Mouse (Mus musculus): Measurements from ENCODE around the gene Olfr1348. TPM values are rescaled to one million over a fixed set of nuclear protein-coding genes. Genes with fewer than 3 reads are reported as not detected.
"Not testable (repeated sequence)": the region's sequence is repeated elsewhere in the genome, so short reads cannot be mapped to it uniquely, and the experiment has no call there.

Olfr1348 gene
- total RNA-seq (2022): not detected

DNA sequence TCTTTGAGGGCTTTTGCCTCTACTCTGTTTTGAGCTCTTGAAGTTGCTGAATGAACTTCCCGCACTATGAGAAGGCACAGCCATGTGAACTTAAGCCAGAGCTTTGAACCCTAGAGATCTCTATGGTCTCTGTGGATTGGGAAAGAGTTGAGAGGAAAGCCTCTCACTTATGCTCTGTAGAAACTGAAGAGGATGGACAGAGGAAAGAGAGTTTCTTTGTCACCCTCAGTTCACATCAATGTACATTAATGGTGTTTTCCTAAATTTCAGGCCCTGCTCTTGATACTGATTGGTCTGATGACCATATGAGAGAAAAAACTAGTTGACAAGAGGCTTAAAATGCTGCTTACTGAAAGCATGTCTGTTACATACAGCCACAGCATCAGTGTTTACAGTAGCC, at the start of gene Olfr1348:
Olfr1348 (minus strand) TSS at position 101 of the 400 bp plus-strand sequence.
- no peak for DNase-seq (ENCODE audit: low spot score in 2 of 2)

GRCm38 (mm10) chr7:6526141-6526540, 17.6 kb upstream of the Olfr1348 start:
- no peak for DNase-seq (ENCODE audit: low spot score in 2 of 2)

GRCm38 (mm10) chr7:6525001-6525400, 16.5 kb upstream of the Olfr1348 start:
- no peak for DNase-seq (ENCODE audit: low spot score in 2 of 2)

GRCm38 (mm10) chr7:6522850-6523249, 14.3 kb upstream of the Olfr1348 start, which contains the start of gene Olfr1349:
Gene Olfr1349, minus strand, starts transcription at chr7:6522950.
- no peak for DNase-seq (ENCODE audit: low spot score in 2 of 2)

DNA sequence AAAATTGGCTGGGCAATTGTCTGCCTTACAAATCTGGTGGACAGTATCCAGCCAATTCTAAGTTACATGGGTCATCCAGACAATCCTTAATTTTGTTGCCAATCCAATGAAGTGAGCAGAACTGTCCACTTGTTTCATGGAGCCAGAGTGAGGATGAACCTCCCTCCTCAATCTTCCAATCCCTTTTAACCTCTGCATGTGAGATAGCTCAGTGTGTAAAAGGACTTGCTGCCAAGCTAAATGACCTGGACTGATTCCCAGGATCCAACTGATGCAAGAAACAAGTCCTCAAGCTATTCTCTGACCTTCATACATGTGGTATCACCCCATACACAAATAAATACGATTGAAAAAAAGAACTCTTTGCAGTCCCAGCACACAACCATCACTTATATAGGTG, 13.1 kb upstream of the Olfr1348 start:
- DNase-seq (ENCODE audit: low spot score in 2 of 2): no peak

DNA sequence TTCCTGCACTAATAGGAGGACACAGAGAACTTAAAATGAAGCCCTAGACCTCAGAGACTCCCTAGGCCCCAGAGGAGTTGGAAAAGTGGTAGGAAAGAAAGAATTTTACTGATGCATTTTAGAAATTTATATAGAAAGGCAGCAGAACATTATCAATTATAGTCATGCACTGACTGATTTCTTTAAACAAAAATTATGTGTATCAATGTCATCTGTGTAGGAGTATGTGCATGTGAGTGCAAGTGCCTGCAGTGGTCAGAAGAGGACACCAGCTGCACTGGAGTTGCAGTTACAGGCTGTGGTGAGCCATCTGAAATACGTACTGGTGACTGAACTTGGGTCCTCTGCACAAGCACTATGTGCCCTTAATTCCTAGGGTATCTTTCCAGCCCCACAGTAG, 8.9 kb downstream of the Olfr1348 start, which contains the start of gene Olfr1347:
Olfr1347 (minus strand) TSS at position 101 of the 400 bp plus-strand sequence.
- DNase-seq (ENCODE audit: low spot score in 2 of 2): no peak

DNA sequence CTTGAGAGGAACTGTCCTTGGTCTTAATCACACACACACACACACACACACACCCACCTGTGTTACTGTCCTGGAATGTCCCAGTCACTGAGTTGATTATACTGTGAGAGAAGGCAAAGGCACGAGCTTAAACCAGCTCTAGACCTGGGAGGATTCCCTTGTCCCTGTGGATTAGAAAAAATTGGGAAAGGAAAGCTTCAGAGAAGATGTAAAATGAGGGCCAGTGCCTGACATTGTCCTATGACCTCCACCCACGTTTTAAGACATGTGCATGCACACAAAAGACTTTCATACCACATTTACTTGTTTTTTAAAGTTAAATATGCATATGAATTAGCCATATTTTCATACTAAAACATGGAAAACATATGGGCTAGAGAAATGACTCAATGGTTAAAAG, 21.7 kb downstream of the Olfr1348 start, which contains the start of gene Olfr5:
Olfr5 (minus strand) TSS at position 101 of the 400 bp plus-strand sequence.
- DNase-seq (ENCODE audit: low spot score in 2 of 2): no peak

DNA sequence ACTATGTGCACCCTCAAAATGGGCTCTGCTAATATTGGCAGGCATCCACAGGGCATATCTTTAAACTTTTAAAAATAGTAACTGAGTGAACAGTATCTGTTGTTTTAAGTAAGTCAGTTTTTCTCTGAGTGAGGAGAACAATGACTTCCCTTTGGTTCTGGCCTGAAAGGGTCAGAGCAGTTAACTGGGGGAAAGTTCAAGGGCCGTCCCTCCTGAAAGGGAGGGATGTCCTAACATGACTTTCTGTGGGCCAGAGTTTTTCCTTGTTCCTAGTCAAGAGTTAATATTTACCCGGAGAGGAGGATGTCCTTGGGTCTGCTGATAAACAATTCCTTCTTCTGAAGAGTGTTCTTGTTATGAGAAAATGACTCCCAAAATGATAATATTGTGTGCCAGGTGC, 30.9 kb downstream of the Olfr1348 start:
- DNase-seq (ENCODE audit: low spot score in 2 of 2): not testable (repeated sequence)

DNA sequence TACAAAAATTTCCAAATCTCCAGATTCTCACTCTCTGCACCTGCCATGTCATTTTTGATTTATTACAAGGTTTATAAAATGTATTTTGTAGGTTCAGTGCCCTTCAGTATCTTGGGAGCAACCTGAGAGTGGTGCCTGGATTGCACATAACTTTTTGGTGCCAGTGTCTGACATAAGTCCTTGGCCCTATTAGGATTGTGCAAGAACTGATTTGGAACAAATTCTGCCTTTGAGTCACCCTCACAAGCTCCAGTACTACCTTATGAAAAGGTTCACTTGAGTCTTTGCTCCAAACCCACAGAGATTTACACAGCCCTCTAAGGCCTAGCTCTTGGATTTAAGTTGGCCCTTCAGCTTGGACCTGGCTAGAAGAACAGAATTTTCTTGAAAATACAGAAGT, 41.6 kb downstream of the Olfr1348 start, which contains the start of gene Olfr1346:
Olfr1346 (plus strand) TSS at position 151 of the 400 bp plus-strand sequence.
- no peak for DNase-seq (ENCODE audit: low spot score in 2 of 2)

- DNase-seq (ENCODE audit: low spot score in 2 of 2): no peak
These were observed 52.1 kb downstream of the Olfr1348 start for GRCm38 (mm10) chr7:6456399-6456798.

GRCm38 (mm10) chr7:6455868-6456267, 52.7 kb downstream of the Olfr1348 start, which contains the start of gene Olfr1336:
Gene Olfr1336, plus strand, starts transcription at chr7:6456168.
- no peak for DNase-seq (ENCODE audit: low spot score in 2 of 2)

Other genes starting within 250 kb of the Olfr1348 start
- gene Zfp667, start 222.2 kb downstream of the Olfr1348 start, total RNA-seq (2022): 10 to 100 TPM; 15.5 to 21.1 (median 18.2) TPM
- gene Zfp583, start 177.5 kb downstream of the Olfr1348 start, total RNA-seq (2022): 10 to 100 TPM; 10.1 to 14.2 (median 11.1) TPM
- 1 to 10 TPM; 5.8 to 6.8 (median 6.0) TPM for gene Gm3854, start 165.0 kb downstream of the Olfr1348 start, total RNA-seq (2022)
- 1 to 10 TPM; 4.0 to 7.5 (median 6.5) TPM for gene Zfp78, start 145.5 kb downstream of the Olfr1348 start, total RNA-seq (2022)
- 1 to 10 TPM; 8.0 to 9.9 (median 8.4) TPM for gene Zfp28, start 125.5 kb downstream of the Olfr1348 start, total RNA-seq (2022)
- gene Smim17, start 110.0 kb downstream of the Olfr1348 start, total RNA-seq (2022): 10 to 100 TPM; 20.0 to 22.2 (median 21.4) TPM
- gene Gm20715, start 98.5 kb downstream of the Olfr1348 start, total RNA-seq (2022): under 1 TPM; 0.18 to 0.53 (median 0.38) TPM
- 1 to 10 TPM; 1.3 to 2.1 (median 1.5) TPM for gene Olfr1344, start 70.1 kb downstream of the Olfr1348 start, total RNA-seq (2022)
- under 1 TPM in 2 of 4 experiments, not detected in 2; 0.07 to 0.12 TPM for gene Olfr1336, start 52.6 kb downstream of the Olfr1348 start, total RNA-seq (2022)
- under 1 TPM in 1 of 4 experiments, not detected in 3; 0.07 TPM for gene Olfr1346, start 41.6 kb downstream of the Olfr1348 start, total RNA-seq (2022)
- gene Olfr5, start 21.8 kb downstream of the Olfr1348 start, total RNA-seq (2022): not detected
- not detected for gene Olfr1347, start 9.0 kb downstream of the Olfr1348 start, total RNA-seq (2022)
- gene Olfr1349, start 14.2 kb upstream of the Olfr1348 start, total RNA-seq (2022): under 1 TPM in 1 of 4 experiments, not detected in 3; 0.11 TPM
- gene Olfr1350, start 56.1 kb upstream of the Olfr1348 start, total RNA-seq (2022): not detected
- gene Zim1, start 187.7 kb upstream of the Olfr1348 start, total RNA-seq (2022): 1 to 10 TPM; 4.4 to 8.8 (median 6.5) TPM
- 100 to 1,000 TPM; 161 to 238 (median 189) TPM for gene Peg3, start 221.7 kb upstream of the Olfr1348 start, total RNA-seq (2022)
- 10 to 100 TPM; 27.6 to 36.3 (median 30.6) TPM for gene Usp29, start 221.8 kb upstream of the Olfr1348 start, total RNA-seq (2022)